Mouse (Mus musculus): ENCODE results near the gene Nkx2-4. TPM values are rescaled to one million over a fixed set of nuclear protein-coding genes. Genes with fewer than 3 reads are reported as not detected.

Gene Nkx2-4
- polyA plus RNA-seq, 2 experiments, result not detected

DNA sequence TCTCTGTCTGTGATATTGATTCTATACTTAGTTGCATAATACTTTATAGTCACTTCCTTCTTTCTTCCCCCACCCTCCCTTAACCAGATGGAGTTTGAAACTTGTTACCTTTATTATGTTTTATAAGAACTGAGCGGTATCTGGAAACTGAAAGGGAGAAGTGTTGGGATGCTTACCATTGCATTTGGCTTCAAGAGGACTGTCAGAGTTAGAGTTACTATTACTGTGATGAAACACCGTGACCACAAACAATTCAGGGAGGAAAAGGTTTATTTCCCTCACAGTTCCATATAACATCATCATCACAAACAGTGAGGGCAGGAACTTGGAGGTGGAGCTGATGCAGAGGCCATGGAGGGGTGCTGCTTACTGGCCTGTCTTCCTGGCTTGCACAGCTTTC, 49.4 kb downstream of the Nkx2-4 start:
- Histone ChIP-seq H3K9me3 (ENCODE audit: control insufficient read depth, low read length) (no peaks in the 10 kb centered on the region), H3K4me3 (replicated peaks; ENCODE audit: low read length) (no peak overlapping the region), H3K9ac (ENCODE audit: low read depth, low read length, severe bottlenecking) (no peak overlapping the region), H3K4me1 (ENCODE audit: control insufficient read depth, insufficient read depth, low read length) (no peaks in the 10 kb centered on the region), H3K36me3 (ENCODE audit: control insufficient read depth, insufficient read depth, low read length) (peaks cover 62% of the 10 kb centered on the region), H3K4me2 (replicated peaks; ENCODE audit: low read depth, low read length, severe bottlenecking) (no peak overlapping the region), H3K27ac (replicated peaks; ENCODE audit: low read depth, low read length) (no peak overlapping the region), H3K27me3 (ENCODE audit: control insufficient read depth, insufficient read depth, low read length) (no peaks in the 10 kb centered on the region)
- no peak for TF ChIP-seq POLR2A (IDR thresholded peaks at IDR 0.05; ENCODE audit: borderline replicate concordance, extremely low read depth, insufficient read depth, insufficient read length)
- 95% methylated on average over 2 of the region's 2 CpGs for WGBS
- no peak for ATAC-seq (ENCODE audit: low FRiP score, low read depth)
- no peak for DNase-seq (ENCODE audit: low spot score)

Other genes with a start within 250 kb of the Nkx2-4 start
- gene Kiz, start 229.6 kb downstream of the Nkx2-4 start, polyA plus RNA-seq (2012; rRNA removed), result 11.5 and 19.8 TPM in 2 replicates
- gene Kiz, start 229.6 kb downstream of the Nkx2-4 start, polyA plus RNA-seq (2014; fragmentation: Nextera tagmentation; extraction: Ambion mirVana), result 27.8 and 28.6 TPM in 2 replicates
- gene Xrn2, start 72.4 kb downstream of the Nkx2-4 start, polyA plus RNA-seq (2012; rRNA removed), result 40.0 and 57.0 TPM in 2 replicates
- 81.8 and 86.2 TPM in 2 replicates for gene Xrn2, start 72.4 kb downstream of the Nkx2-4 start, polyA plus RNA-seq (2014; fragmentation: Nextera tagmentation; extraction: Ambion mirVana)
- 0.09 and 0.20 TPM in 2 replicates for gene Nkx2-2, start 108.8 kb upstream of the Nkx2-4 start, polyA plus RNA-seq (2012; rRNA removed)
- 0.22 TPM in 1 of 2 replicates, not detected in the other for gene Nkx2-2, start 108.8 kb upstream of the Nkx2-4 start, polyA plus RNA-seq (2014; fragmentation: Nextera tagmentation; extraction: Ambion mirVana)